Mouse (Mus musculus) CH12.LX (cell line): ENCODE results near the gene Utp11. TPM values are rescaled to one million over a fixed set of nuclear protein-coding genes. Genes with fewer than 3 reads are reported as not detected.

ENCODE experiments used
- DNase-seq: peaks from one replicate; pipeline ENCODE4 v3.0.0-alpha.2; 2013; ENCODE audit errors: extremely low read depth
- H3K27ac ChIP-seq: 2 replicates; pipeline ENCODE4 v1.5.1; 2012; ENCODE audit warnings: low read depth, mild to moderate bottlenecking, control low read depth, moderate library complexity; ENCODE audit not compliant: insufficient read depth
- H3K27me3 ChIP-seq: replicated peaks from 2 replicates; pipeline ENCODE3; 2012; ENCODE audit warnings: inconsistent platforms
- H3K36me3 ChIP-seq, 2 experiments: replicated peaks in 1 of 2; 2 replicates each; pipeline versions ENCODE3 to v1.6.1; 2012; ENCODE audit warnings: inconsistent platforms in 1 of 2, low read length in 1 of 2, mild to moderate bottlenecking in 1 of 2, mixed read lengths in 1 of 2, moderate library complexity in 1 of 2; ENCODE audit not compliant: control insufficient read depth in 1 of 2, insufficient read depth in 1 of 2
- H3K4me1 ChIP-seq, 2 experiments: 2 replicates each; pipeline ENCODE4 v1.6.1; 2012; ENCODE audit warnings: inconsistent platforms in 1 of 2, moderate library complexity in 1 of 2; ENCODE audit not compliant: insufficient read depth in 2 of 2, control insufficient read depth in 1 of 2
- H3K4me2 ChIP-seq: 2 replicates; pipeline ENCODE4 v1.6.1; 2012; ENCODE audit warnings: low read depth, mild to moderate bottlenecking, control low read depth; ENCODE audit not compliant: poor library complexity, insufficient read depth, severe bottlenecking
- H3K4me3 ChIP-seq, 3 experiments: fragments of 150-350 bp in 1 of 3; sonication (generic) in 1 of 3; replicated peaks in 1 of 3; 2 replicates each; pipeline versions ENCODE3 to v1.5.1; 2011 to 2012; ENCODE audit warnings: low read depth in 2 of 3, low read length in 2 of 3, mild to moderate bottlenecking in 2 of 3, moderate library complexity in 2 of 3, control low read depth in 1 of 3, improper control_type of control experiment in 1 of 3, inconsistent platforms in 1 of 3, mixed read lengths in 1 of 3; ENCODE audit not compliant: poor library complexity in 1 of 3
- H3K79me2 ChIP-seq: replicated peaks from 2 replicates; pipeline ENCODE4 v1.6.1; 2012; ENCODE audit warnings: mild to moderate bottlenecking, moderate library complexity; ENCODE audit not compliant: control insufficient read depth, poor library complexity, insufficient read depth, severe bottlenecking; ENCODE audit errors: extremely low read depth
- H3K9ac ChIP-seq: 2 replicates; pipeline ENCODE4 v1.6.1; 2012; ENCODE audit warnings: low read depth, mild to moderate bottlenecking, control low read depth, moderate library complexity; ENCODE audit not compliant: insufficient read depth
- H3K9me3 ChIP-seq: replicated peaks from 2 replicates; pipeline ENCODE3; 2012; ENCODE audit warnings: low read length, inconsistent platforms, mixed read lengths
- BHLHE40 ChIP-seq: IDR thresholded peaks from 2 replicates; pipeline ENCODE4 v1.6.1; 2011; ENCODE audit warnings: mild to moderate bottlenecking, low read depth, low read length, improper control_type of control experiment
- CHD2 ChIP-seq: IDR thresholded peaks from 2 replicates; pipeline ENCODE4 v1.6.1; 2011; ENCODE audit warnings: low read length, improper control_type of control experiment
- CTCF ChIP-seq, 2 experiments: IDR thresholded peaks in 1 of 2; conservative IDR thresholded peaks in 1 of 2; 2 replicates each; pipeline ENCODE4 v1.5.1; 2011 to 2012; ENCODE audit warnings: low read depth in 2 of 2, low read length in 2 of 2, improper control_type of control experiment in 1 of 2, inconsistent platforms in 1 of 2, mild to moderate bottlenecking in 1 of 2, moderate library complexity in 1 of 2
- EP300 ChIP-seq: IDR thresholded peaks from 2 replicates; pipeline ENCODE4 v1.6.1; 2011; ENCODE audit warnings: low read length, improper control_type of control experiment
- ETS1 ChIP-seq: conservative IDR thresholded peaks from 2 replicates; pipeline ENCODE4 v1.6.1; 2012; ENCODE audit warnings: low read depth, mild to moderate bottlenecking, inconsistent platforms, low read length, improper control_type of control experiment, moderate library complexity
- JUN ChIP-seq: IDR thresholded peaks from 2 replicates; pipeline ENCODE4 v1.6.1; 2011; ENCODE audit warnings: low read depth, mild to moderate bottlenecking, low read length, improper control_type of control experiment, moderate library complexity; ENCODE audit not compliant: insufficient read depth
- KAT2A ChIP-seq: IDR thresholded peaks from 2 replicates; pipeline ENCODE4 v1.6.1; 2012; ENCODE audit warnings: low read length, improper control_type of control experiment, inconsistent platforms; ENCODE audit not compliant: insufficient replicate concordance
- MAX ChIP-seq: IDR thresholded peaks from 2 replicates; pipeline ENCODE4 v1.6.1; 2011; ENCODE audit warnings: low read length, improper control_type of control experiment
- MAZ ChIP-seq: IDR thresholded peaks from 2 replicates; pipeline ENCODE4 v1.6.1; 2012; ENCODE audit warnings: low read depth, mild to moderate bottlenecking, inconsistent platforms, low read length, improper control_type of control experiment, moderate library complexity
- MXI1 ChIP-seq: IDR thresholded peaks from 2 replicates; pipeline ENCODE4 v1.6.1; 2011; ENCODE audit warnings: mild to moderate bottlenecking, low read depth, low read length, improper control_type of control experiment
- MYC ChIP-seq: IDR thresholded peaks from 2 replicates; pipeline ENCODE4 v1.6.1; 2011; ENCODE audit warnings: low read depth, mild to moderate bottlenecking, improper control_type of control experiment, low read length
- PAX5 ChIP-seq: IDR thresholded peaks from 2 replicates; pipeline ENCODE4 v1.6.1; 2012; ENCODE audit warnings: low read length, inconsistent platforms, mixed read lengths
- RAD21 ChIP-seq: IDR thresholded peaks from 2 replicates; pipeline ENCODE4 v1.6.1; 2011; ENCODE audit warnings: low read depth, mild to moderate bottlenecking, low read length, improper control_type of control experiment, moderate library complexity
- RCOR1 ChIP-seq: conservative IDR thresholded peaks from 2 replicates; pipeline ENCODE4 v1.6.1; 2012; ENCODE audit warnings: low read depth, mild to moderate bottlenecking, inconsistent platforms, low read length, improper control_type of control experiment
- SMC3 ChIP-seq: IDR thresholded peaks from 2 replicates; pipeline ENCODE4 v1.6.1; 2011; ENCODE audit warnings: low read depth, low read length, improper control_type of control experiment
- TCF12 ChIP-seq: IDR thresholded peaks from 2 replicates; pipeline ENCODE4 v1.6.1; 2014; ENCODE audit warnings: low read depth, mild to moderate bottlenecking, inconsistent platforms, low read length, improper control_type of control experiment
- ZKSCAN1 ChIP-seq: IDR thresholded peaks from 2 replicates; pipeline ENCODE4 v1.6.1; 2012; ENCODE audit warnings: low read depth, inconsistent platforms, low read length, improper control_type of control experiment, borderline replicate concordance
- dilution Hi-C: fragments of 300-500 bp; cut with MboI; formaldehyde crosslinking; loops from 2 replicates; pipeline ENCODE4 v1.14.3; 2020; ENCODE audit warnings: low sequenced_read_pairs; ENCODE audit not compliant: extremely low pct_unique_long_range_greater_than_20kb, extremely low pct_ligation_motif_present
- in situ Hi-C: fragments of 300-500 bp; cut with MboI; formaldehyde crosslinking; loops from 3 replicates; pipeline ENCODE4 v1.14.3; 2019; ENCODE audit warnings: low sequenced_read_pairs, low pct_ligation_motif_present, low pct_unique_long_range_greater_than_20kb, mixed read lengths
- polyA plus RNA-seq: library from polyadenylated mRNA; unstranded; fragments of >175 nt; gene quantifications from 2 replicates; pipeline ENCODE4 v1.2.1, GENCODE M21; 2012; ENCODE audit warnings: low read depth; ENCODE audit not compliant: insufficient read length
- total RNA-seq, 2 experiments: library from RNA; depleted of rRNA; stranded (reverse); fragments of 300-350 nt in 1 of 2; fragments of >200 nt in 1 of 2; gene quantifications; 2 replicates each; pipeline ENCODE4 v1.2.3; 2012 to 2014

The Utp11 gene
- total and polyA plus RNA-seq, 3 experiments, result 52.7 to 102 (median 78.1) TPM

DNA sequence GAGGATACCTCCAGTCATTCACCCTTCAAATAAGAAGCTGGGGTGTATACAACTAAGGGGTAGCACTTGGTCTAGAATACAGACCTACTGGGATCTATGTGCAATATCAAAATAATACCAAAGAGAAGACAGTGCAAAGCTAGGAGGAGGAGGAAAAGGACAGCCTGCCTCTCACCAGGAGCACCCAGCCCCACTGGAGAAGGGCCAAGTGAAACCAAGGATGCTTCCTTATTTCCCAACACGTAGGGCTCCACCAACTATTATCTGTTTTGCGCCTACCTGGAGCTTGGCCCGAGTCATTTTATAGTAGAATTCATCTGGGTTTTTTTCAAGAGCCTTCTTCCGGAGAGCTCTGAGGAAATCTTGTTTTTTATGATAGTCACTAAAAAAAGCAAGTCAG, 9.9 kb downstream of the Utp11 start:
- Histone ChIP-seq H3K4me3 (no peak overlapping the region), H3K27ac (no peak overlapping the region), H3K79me2 (peaks cover 33% of the 10 kb centered on the region), H3K36me3 (peaks cover 76 to 96% of the 10 kb centered on the region in 2 experiments), H3K4me2 (no peak overlapping the region), H3K27me3 (no peaks in the 10 kb centered on the region), H3K9ac (no peak overlapping the region), H3K4me1 (peaks cover 0 to 4% of the 10 kb centered on the region in 2 experiments; a peak in 1 of 4 replicates), H3K9me3 (no peaks in the 10 kb centered on the region)
- DNase-seq, result no peak
- dilution Hi-C loops, result no loop called here
- TF ChIP-seq ETS1 (no peak), SMC3 (no peak), RCOR1 (no peak), MAX (no peak), ZKSCAN1 (no peak), BHLHE40 (no peak)
- in situ Hi-C loops, result no loop called here

DNA sequence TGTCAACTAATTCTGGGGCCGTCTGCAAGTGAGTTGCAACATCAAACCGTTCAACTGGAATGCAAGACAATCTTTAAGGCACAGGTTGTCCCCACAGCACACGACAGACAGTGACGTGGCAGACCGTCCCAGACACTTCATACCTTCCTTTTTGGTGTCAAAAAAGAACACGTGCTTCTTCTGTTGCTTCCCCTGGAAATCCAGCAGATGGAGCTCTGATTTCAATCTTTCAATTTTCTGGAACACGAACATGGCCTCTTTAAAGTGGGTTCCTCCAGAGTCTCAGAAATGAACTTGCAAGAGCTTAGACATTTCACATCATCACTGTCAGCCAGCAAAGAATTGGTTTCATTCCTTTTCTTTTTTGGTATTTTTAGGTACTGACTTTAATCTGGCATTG, 11.1 kb downstream of the Utp11 start:
- no peaks in the 10 kb centered on the region for H3K9me3 ChIP-seq
- H3K9ac ChIP-seq, result no peak overlapping the region
- no peak overlapping the region for H3K4me2 ChIP-seq
- H3K27me3 ChIP-seq, result no peaks in the 10 kb centered on the region
- H3K79me2 ChIP-seq, result peaks cover 24% of the 10 kb centered on the region
- H3K27ac ChIP-seq, result no peak overlapping the region
- TF ChIP-seq MXI1, result peak; percentile 54; the same call in 1 of the 2 replicates
- TF ChIP-seq PAX5, result no peak
- peak; percentile 32 for TF ChIP-seq SMC3
- TF ChIP-seq JUN, result no peak
- TF ChIP-seq RAD21, result peak; percentile 64
- TF ChIP-seq CTCF (conservative IDR thresholded peaks at IDR 0.05 in 1 of 2, IDR thresholded peaks at IDR 0.05 in 1 of 2; ENCODE audit: low read depth in 2 of 2, low read length in 2 of 2), result peak; percentile 21 to 70; a peak in 3 of 4 replicates
- TF ChIP-seq MYC, result peak; percentile 86
- no peak for TF ChIP-seq KAT2A
- TF ChIP-seq MAX, result peak; percentile 82
- no peak for TF ChIP-seq ZKSCAN1
- TF ChIP-seq CHD2, result no peak
- TF ChIP-seq MAZ, result no peak
- TF ChIP-seq TCF12, result no peak
- TF ChIP-seq EP300, result no peak
- TF ChIP-seq, all 38 proteins: peak for 6
- no peak overlapping the region for H3K4me3 ChIP-seq
- dilution Hi-C loops, result no loop called here
- H3K36me3 ChIP-seq, result peaks cover 75 to 94% of the 10 kb centered on the region in 2 experiments
- H3K4me1 ChIP-seq, result peaks cover 0 to 4% of the 10 kb centered on the region in 2 experiments; a peak in 1 of 4 replicates
- in situ Hi-C loops, result no loop called here
- no peak for DNase-seq
